Mouse (Mus musculus) spleen, adult 2 months (tissue): ENCODE data around the gene Scn5a. TPM values are rescaled to one million over a fixed set of nuclear protein-coding genes. Genes with fewer than 3 reads are reported as not detected.

ENCODE experiments used
- DNase-seq, 2 experiments: peaks; one replicate each; pipeline versions ENCODE4 v3.0.0 to v3.0.0-alpha.2; 2012 to 2021; ENCODE audit warnings: low spot score in 2 of 2, low read depth in 1 of 2
- H3K27ac ChIP-seq: fragments of 200-500 bp; 2 replicates; pipeline ENCODE4 v1.5.1; 2012; ENCODE audit warnings: low read length, inconsistent platforms; ENCODE audit not compliant: insufficient read depth
- H3K27me3 ChIP-seq: fragments of 200-500 bp; 2 replicates; pipeline ENCODE4 v1.6.1; 2012; ENCODE audit warnings: mild to moderate bottlenecking, moderate library complexity, low read length, inconsistent platforms; ENCODE audit not compliant: control insufficient read depth, insufficient read depth
- H3K36me3 ChIP-seq: fragments of 200-500 bp; 2 replicates; pipeline ENCODE4 v1.6.1; 2012; ENCODE audit warnings: mild to moderate bottlenecking, low read length, inconsistent platforms; ENCODE audit not compliant: control insufficient read depth, insufficient read depth
- H3K4me1 ChIP-seq: fragments of 200-500 bp; 2 replicates; pipeline ENCODE4 v1.6.1; 2011; ENCODE audit warnings: inconsistent platforms; ENCODE audit not compliant: control insufficient read depth, insufficient read depth, insufficient read length
- H3K4me3 ChIP-seq: fragments of 200-500 bp; 2 replicates; pipeline ENCODE4 v1.5.1; 2011; ENCODE audit warnings: mild to moderate bottlenecking, inconsistent platforms; ENCODE audit not compliant: insufficient read depth, insufficient read length; ENCODE audit errors: extremely low read depth
- CTCF ChIP-seq: fragments of 200-500 bp; IDR thresholded peaks from 2 replicates; pipeline ENCODE4 v1.5.1; 2011; ENCODE audit warnings: mild to moderate bottlenecking, inconsistent platforms; ENCODE audit not compliant: insufficient read depth, insufficient read length, insufficient replicate concordance; ENCODE audit errors: extremely low read depth
- POLR2A ChIP-seq: fragments of 200-500 bp; IDR thresholded peaks from 2 replicates; pipeline ENCODE4 v1.6.1; 2011; ENCODE audit warnings: low read depth, low read length, inconsistent platforms
- WGBS: fragments of 180-500 bp; shearing (Covaris S2); methylation state at CpG from one replicate; pipeline ENCODE4 v1.1.7; 2018; 5-methylcytosine and 5-hydroxymethylcytosine counted together
- polyA plus RNA-seq: library from polyadenylated mRNA; depleted of rRNA; stranded (reverse); fragments of >200 nt; gene quantifications from 2 replicates; pipeline ENCODE4 v1.2.3, GENCODE M21; 2012

Gene Scn5a
- polyA plus RNA-seq, 1 experiment = 1.4 TPM

DNA sequence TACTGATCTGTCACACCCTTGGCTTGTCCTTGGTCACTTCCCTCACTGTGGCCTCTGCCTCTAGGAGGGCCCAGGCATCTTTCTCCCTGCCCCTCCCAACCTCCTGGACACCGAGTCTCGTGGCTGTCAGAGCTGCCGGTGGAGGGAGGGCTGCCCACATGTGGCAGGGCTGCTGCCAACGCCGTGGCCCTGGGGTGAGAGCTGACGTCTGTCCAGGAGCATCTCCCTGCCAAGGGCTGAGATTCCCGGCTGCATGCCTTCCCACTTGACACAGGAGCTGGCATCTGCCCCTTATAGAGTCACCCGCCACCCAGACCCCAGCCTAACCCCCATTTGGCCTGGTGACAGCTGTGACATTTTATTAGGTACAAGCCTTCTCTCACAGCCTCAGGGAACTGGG, 99.5 kb downstream of the Scn5a start:
- TF ChIP-seq CTCF (no peak), POLR2A (no peak)
- Histone ChIP-seq H3K36me3 (no peaks in the 10 kb centered on the region), H3K4me1 (no peaks in the 10 kb centered on the region; the same call in none of the 2 replicates), H3K27ac (no peak overlapping the region), H3K27me3 (no peaks in the 10 kb centered on the region), H3K4me3 (no peak overlapping the region)
- DNase-seq = no peak
- 74% methylated on average over 8 of the region's 8 CpGs for WGBS

DNA sequence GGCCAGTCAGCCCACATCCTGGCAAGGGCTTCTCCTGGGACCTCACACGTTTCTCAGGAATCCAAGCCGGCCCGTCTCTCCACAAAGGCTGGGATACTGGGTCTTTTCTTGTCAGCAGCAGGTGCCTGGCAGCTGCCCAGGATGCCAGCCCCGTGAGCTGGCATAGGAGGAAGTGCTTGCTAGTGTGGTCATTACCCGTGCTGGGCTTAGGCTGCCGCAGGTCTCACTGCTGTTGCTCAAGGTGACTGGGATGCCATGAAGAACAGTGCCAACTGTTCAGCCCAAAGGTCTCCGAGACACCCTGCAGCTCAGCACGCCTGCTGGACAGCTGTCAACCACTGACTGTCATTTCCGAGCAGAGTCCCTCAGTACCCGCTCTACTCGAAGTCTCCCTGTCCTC, 100.5 kb downstream of the Scn5a start:
- 54% methylated on average over 11 of the region's 11 CpGs for WGBS
- H3K27ac ChIP-seq = peak overlapping the region; percentile 19
- no peak overlapping the region for H3K4me3 ChIP-seq
- no peaks in the 10 kb centered on the region for H3K27me3 ChIP-seq
- no peak for DNase-seq
- no peaks in the 10 kb centered on the region for H3K4me1 ChIP-seq
- no peaks in the 10 kb centered on the region for H3K36me3 ChIP-seq
- no peak for TF ChIP-seq CTCF
- TF ChIP-seq POLR2A = no peak

DNA sequence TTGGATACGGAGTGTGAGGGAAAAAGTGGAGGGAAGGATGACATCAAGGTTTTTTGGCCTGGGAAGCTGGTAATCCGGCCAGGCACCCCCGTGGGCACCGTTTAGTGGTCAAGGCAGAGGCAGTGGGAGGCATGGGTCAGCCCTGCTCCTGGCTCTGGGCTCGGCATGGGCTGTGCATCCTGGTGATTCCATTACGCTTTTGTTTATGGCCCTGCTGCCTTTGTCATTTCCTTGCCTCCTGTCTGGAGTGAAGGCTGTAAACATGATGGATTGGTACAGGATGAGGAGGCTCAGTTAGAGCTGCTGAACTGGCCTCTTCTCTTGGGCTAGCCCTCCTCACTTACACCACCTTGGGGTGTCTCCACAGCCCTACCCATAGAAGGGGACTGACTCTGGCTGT, 101.1 kb downstream of the Scn5a start:
- H3K36me3 ChIP-seq = no peaks in the 10 kb centered on the region
- no peaks in the 10 kb centered on the region for H3K4me1 ChIP-seq
- H3K27me3 ChIP-seq = no peaks in the 10 kb centered on the region
- TF ChIP-seq POLR2A = no peak
- TF ChIP-seq CTCF = no peak
- H3K27ac ChIP-seq = peak overlapping the region; percentile 19
- no peak overlapping the region for H3K4me3 ChIP-seq
- DNase-seq = no peak
- 41% methylated on average over 6 of the region's 6 CpGs for WGBS

DNA sequence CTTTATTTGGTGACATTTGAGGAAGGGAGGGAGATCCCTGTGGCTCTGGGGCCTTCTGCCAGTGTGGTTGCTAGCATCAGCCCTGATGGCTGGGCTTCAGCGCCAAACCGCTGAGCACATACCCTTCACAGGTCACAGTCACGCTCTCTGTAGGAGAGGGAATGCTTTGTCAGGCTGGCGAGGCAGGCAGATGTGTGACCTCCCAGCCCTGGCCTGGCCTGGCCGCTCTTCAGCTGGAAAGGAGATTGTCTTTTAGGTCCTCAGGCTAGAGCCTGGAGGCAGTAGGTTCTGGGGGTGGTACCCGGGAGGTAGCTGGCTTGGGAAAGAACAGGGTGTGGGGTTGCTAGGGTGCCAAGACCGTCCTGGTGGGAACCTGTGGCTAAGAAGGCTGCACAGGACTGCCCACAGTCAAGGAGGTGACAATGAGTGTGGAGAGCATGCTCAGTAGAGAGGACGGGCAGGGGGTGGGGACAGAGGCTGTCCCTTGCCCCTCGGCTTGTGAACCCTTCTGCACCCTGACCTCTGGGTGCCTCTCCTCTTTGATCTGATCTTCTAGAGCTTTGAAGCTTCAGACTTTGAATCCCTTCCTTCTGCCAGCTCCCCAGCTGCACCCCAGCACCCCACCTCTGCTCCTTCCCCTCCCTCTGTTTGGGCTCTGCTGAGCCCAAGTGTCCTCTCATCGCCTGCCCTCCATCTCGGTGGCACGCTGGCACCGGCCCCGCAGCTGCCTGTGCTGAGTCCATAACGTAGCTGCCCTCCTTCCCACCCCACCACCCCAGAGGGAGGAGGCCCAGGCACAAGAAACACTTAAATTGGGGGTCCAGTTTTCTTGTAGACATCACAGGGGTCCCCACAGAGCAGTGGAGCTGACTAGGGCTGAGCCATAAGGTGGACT, 103.9 kb downstream of the Scn5a start:
- Histone ChIP-seq H3K27me3 (no peaks in the 10 kb centered on the region), H3K36me3 (no peaks in the 10 kb centered on the region), H3K27ac (peak overlapping the region; percentile 1; the same call in 1 of the 2 replicates), H3K4me1 (no peaks in the 10 kb centered on the region), H3K4me3 (no peak overlapping the region)
- 73% methylated on average over 15 of the region's 15 CpGs for WGBS
- DNase-seq = no peak
- TF ChIP-seq CTCF (no peak), POLR2A (no peak)

DNA sequence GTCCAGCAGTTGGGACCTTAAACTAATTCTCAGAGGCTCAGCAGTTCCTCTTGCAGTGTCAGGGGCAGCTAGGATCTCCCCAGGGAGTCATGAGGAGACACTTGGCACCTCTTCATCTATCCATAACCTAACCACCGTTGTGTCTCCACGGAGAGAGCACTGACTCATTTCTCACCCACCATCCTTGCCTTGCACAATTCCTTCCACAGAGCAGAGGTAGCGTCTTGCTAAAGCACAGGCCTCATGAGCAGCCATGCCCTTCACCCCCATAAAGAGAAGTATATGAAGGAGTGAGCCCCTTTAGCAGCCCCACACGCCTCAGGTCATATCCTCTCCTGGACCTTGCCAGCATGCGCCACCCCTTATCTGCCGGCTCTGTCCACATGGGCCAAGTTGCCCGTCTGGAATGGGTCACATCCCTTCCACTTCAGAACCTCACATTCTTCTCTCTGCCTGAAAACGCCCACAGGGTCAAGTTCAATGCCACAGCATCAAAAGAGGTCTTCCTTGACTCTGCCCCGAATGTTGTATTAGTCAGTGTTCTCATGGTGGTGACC, 105.1 kb downstream of the Scn5a start:
- Histone ChIP-seq H3K27ac (0 out of 2 replicates have a peak overlapping the region, but pooled peaks have one; percentile 1), H3K4me3 (no peak overlapping the region), H3K36me3 (no peaks in the 10 kb centered on the region), H3K4me1 (no peaks in the 10 kb centered on the region), H3K27me3 (no peaks in the 10 kb centered on the region)
- 76% methylated on average over 9 of the region's 9 CpGs for WGBS
- TF ChIP-seq POLR2A = no peak
- no peak for TF ChIP-seq CTCF
- DNase-seq = no peak

DNA sequence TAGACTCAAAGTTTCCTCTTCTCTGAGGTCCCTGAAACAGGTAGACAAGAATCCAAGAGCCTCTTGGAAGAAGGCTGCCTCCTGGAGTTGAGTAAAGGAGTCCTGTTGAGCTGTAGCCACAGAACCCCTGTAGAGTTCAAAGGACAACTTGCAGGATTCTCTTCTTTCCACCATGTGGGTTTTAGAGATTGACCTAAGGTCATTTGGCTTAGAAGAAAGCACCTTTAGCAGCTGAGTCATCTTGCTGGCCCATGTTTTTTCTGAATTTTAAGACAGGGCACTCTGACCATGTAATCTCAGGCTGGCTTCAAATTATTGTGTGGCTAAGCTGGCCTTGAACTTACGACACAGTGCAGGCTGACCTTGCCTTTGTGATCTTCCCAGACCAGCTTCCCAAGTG, 105.8 kb downstream of the Scn5a start:
- no peak for DNase-seq
- Histone ChIP-seq H3K4me1 (no peaks in the 10 kb centered on the region), H3K4me3 (no peak overlapping the region), H3K36me3 (no peaks in the 10 kb centered on the region), H3K27ac (no peak overlapping the region), H3K27me3 (no peaks in the 10 kb centered on the region)
- no peak for TF ChIP-seq CTCF
- no peak for TF ChIP-seq POLR2A
- 93% methylated on average over 1 of the region's 1 CpGs for WGBS

DNA sequence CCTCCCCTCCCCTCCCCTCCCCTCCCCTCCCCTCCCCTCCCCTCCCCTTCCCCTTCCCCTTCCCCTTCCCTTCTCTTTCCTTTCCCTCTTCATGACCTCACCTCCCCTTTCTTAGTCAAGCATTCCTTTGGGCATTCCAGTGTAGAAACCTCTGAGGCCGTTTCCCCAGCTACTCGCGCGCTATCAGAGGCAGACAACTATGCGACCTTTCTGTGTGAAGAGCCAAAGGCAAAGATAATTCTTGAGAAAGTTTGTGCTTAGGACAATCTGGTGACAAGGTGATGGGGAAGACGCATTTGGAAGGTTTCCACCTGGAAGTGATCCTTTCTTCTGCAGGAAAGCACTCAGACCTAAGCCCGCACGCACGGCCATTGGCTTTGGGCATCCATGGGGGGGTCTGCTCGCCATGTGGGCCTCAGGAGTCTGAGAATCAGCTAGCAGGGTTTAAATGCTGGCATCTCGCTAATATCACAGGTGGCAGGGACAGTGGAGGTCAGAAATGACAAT, 106.4 kb downstream of the Scn5a start:
- H3K36me3 ChIP-seq = 0 out of 2 replicates have a peak, but pooled peaks cover under 1% of the 10 kb centered on the region
- no peak overlapping the region for H3K4me3 ChIP-seq
- no peak for DNase-seq
- 91% methylated on average over 11 of the region's 11 CpGs for WGBS
- H3K4me1 ChIP-seq = no peaks in the 10 kb centered on the region
- no peaks in the 10 kb centered on the region for H3K27me3 ChIP-seq
- H3K27ac ChIP-seq = no peak overlapping the region
- TF ChIP-seq POLR2A (no peak), CTCF (no peak)
